Mouse (Mus musculus) olfactory bulb, adult 2 months (tissue): Measurements from ENCODE around the gene Olfr875.

Experiments
- CTCF ChIP-seq: fragments of 200-500 bp; IDR thresholded peaks from 2 replicates; pipeline ENCODE4 v1.5.1; 2012; ENCODE audit warnings: low read depth, mild to moderate bottlenecking, low read length, moderate library complexity; ENCODE audit not compliant: insufficient read depth
- POLR2A ChIP-seq: fragments of 200-500 bp; IDR thresholded peaks from 2 replicates; pipeline ENCODE4 v1.6.1; 2012; ENCODE audit warnings: mild to moderate bottlenecking, low read depth, low read length, moderate library complexity; ENCODE audit not compliant: insufficient read depth

- TF ChIP-seq CTCF = no peak
- TF ChIP-seq POLR2A = no peak
Observed at GRCm38 (mm10) chr9:37761728-37762127, 9.9 kb upstream of the Olfr875 start.
